Mouse (Mus musculus) ES-E14 (cell line): ENCODE measurements around the gene 1600002K03Rik.

ENCODE experiments used
- HCFC1 ChIP-seq: IDR thresholded peaks from 2 replicates; pipeline ENCODE4 v1.6.1; 2012; ENCODE audit warnings: low read length, inconsistent platforms, borderline replicate concordance; ENCODE audit not compliant: insufficient read depth
- MAFK ChIP-seq: IDR thresholded peaks from 2 replicates; pipeline ENCODE4 v1.6.1; 2014; ENCODE audit warnings: mild to moderate bottlenecking, low read depth, low read length, inconsistent platforms; ENCODE audit not compliant: insufficient read depth
- ZNF384 ChIP-seq: IDR thresholded peaks from 2 replicates; pipeline ENCODE4 v1.6.1; 2012; ENCODE audit warnings: low read depth, low read length, inconsistent platforms

- TF ChIP-seq HCFC1, result no peak
- no peak for TF ChIP-seq MAFK
- no peak for TF ChIP-seq ZNF384
Measured at GRCm38 (mm10) chr10:80136952-80137625, 35.7 kb upstream of the 1600002K03Rik start.
